Mouse (Mus musculus): ENCODE results near the gene Tnfsf12.

The Tnfsf12 gene

GRCm38 (mm10) chr11:69645860-69646259 lies 49.8 kb downstream of the Tnfsf12 start:
- DNase-seq = no peak

All from right cerebral cortex, adult 18-20 months (tissue).